ENCODE assay signal across 12 mouse cellular contexts in the genomic region with DNA sequence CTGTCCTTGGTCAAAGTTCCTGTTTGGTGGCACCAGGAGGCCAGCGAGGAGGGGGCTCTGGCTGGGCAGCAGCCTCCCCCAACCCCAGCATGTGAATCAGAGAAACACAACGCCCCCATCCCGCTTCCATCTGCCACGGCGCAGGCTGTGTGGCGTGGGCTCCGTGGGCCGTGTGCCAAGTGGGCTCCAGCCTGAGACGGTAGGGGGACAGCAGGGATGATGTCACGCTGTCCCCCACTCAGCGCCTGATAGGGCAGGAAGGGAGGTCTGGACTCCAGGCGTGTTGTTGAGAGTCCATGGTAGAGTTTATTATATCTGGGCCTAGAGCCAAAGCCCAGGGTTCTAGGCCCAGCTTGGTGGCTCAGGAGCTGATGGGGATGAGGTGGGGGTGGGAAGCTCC. TPM values are rescaled to one million over a fixed set of nuclear protein-coding genes. Genes with fewer than 3 reads are reported as not detected.
DNase-seq lines count a peak whose midpoint lies in the region.
"Had no signal": no experiment of that assay in that cellular context is flagged by ENCODE, and none has a peak within 500 bp of the region (broad histone marks: within the 10 kb centered on the region; RNA-seq: fewer than 3 reads in every experiment).

No protein-coding gene starts in this region.

- DNase-seq in cerebellum, postnatal 14 days: peak; percentile 62 to 71
- DNase-seq in cerebellum, adult 8-10 months: no peak
- peak; percentile 83 for DNase-seq in brain, adult 2 months (ENCODE audit: low read depth, low spot score)
- peak; percentile 67 to 71 for DNase-seq in layer of hippocampus, postnatal 10 days (ENCODE audit: low spot score in 2 of 2)
- peak; percentile 77 for DNase-seq in right cerebral cortex, adult 18-20 months
- no peak for DNase-seq in thymus, postnatal 36 days
- DNase-seq in adrenal gland, postnatal 36 days: no peak
- DNase-seq in thymus, postnatal 10 days (ENCODE audit: low spot score in 2 of 2): no peak
- DNase-seq: heart, adult 18-20 months; liver, embryonic 13.5 days had no signal

RNA-seq across cellular contexts. Expression of gene Nptxr, which starts 8.3 kb away (rescaled TPM):
- 100 to 1,000 TPM; 648 to 749 TPM for total RNA-seq in layer of hippocampus, postnatal 10 days (2021)
- total RNA-seq in adrenal gland, postnatal 36 days (2021): 1 to 10 TPM; 6.0 to 6.7 TPM
- total RNA-seq: monocyte, adult 5-6 weeks had no signal

RNA-seq across cellular contexts. Expression of gene Dnal4, which starts 18.6 kb away (rescaled TPM):
- total RNA-seq in layer of hippocampus, postnatal 10 days (2021): 10 to 100 TPM; 31.9 to 33.4 TPM
- 10 to 100 TPM; 19.5 to 22.9 TPM for total RNA-seq in adrenal gland, postnatal 36 days (2021)

RNA-seq across cellular contexts. Expression of gene Npcd, which starts 37.8 kb away (rescaled TPM):
- 10 to 100 TPM; 12.5 to 13.3 TPM for total RNA-seq in layer of hippocampus, postnatal 10 days (2021)
- total RNA-seq in adrenal gland, postnatal 36 days (2021): 1 to 10 TPM; 1.1 to 2.2 TPM
- total RNA-seq: megakaryocyte, adult 5-6 weeks; monocyte, adult 5-6 weeks had no signal

RNA-seq across cellular contexts. Expression of gene Cbx6, which starts 38.2 kb away (rescaled TPM):
- 100 to 1,000 TPM; 252 to 277 TPM for total RNA-seq in layer of hippocampus, postnatal 10 days (2021)
- total RNA-seq in adrenal gland, postnatal 36 days (2021): 10 to 100 TPM; 55.8 to 57.4 TPM

RNA-seq across cellular contexts. Expression of gene Sun2, which starts 53.9 kb away (rescaled TPM):
- total RNA-seq in layer of hippocampus, postnatal 10 days (2021): 10 to 100 TPM; 16.1 to 19.1 TPM
- total RNA-seq in adrenal gland, postnatal 36 days (2021): 10 to 100 TPM; 58.1 to 61.0 TPM

Comparison
In these comparisons a context has a peak if more than half of its experiments do, and no peak if none do; other contexts are left out.
1. DNase-seq: peak in cerebellum, postnatal 14 days (2 of 2), brain, adult 2 months (single experiment), layer of hippocampus, postnatal 10 days (2 of 2) and right cerebral cortex, adult 18-20 months (single experiment); none in cerebellum, adult 8-10 months (single experiment), thymus, postnatal 36 days (0 of 2), adrenal gland, postnatal 36 days (0 of 2) and thymus, postnatal 10 days (0 of 2).
2. RNA of gene Nptxr, which starts 8.3 kb away (total RNA-seq): 648 to 749 TPM in layer of hippocampus, postnatal 10 days; 6.0 to 6.7 TPM in adrenal gland, postnatal 36 days; every median in the first group is over 10 times any median in the second.
3. RNA of gene Npcd, which starts 37.8 kb away (total RNA-seq): 12.5 to 13.3 TPM in layer of hippocampus, postnatal 10 days; 1.1 to 2.2 TPM in adrenal gland, postnatal 36 days; every median in the first group is over 4 times any median in the second.